Mouse (Mus musculus): Measurements from ENCODE around the gene Mobp.

DNA sequence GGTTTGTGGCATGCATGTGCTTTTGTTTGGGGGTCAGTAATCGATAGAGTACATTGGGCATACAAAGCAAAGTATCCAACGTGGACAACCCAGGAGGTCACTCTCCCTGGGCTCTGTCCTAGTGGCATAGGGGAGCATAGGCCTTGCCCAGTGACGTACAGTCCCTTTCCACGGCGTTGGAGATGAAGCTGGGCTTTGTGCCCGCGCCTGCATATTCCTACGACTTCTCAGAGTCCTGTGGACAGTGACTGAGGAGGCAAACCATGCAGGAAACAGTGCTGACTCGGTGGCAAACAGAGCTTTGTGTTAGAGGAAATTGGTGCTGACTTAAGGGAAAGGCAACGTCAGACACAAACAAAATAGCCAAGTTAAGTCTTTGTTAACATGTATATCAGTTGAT lies 20.2 kb upstream of the Mobp start:
- TF ChIP-seq CTCF (IDR thresholded peaks at IDR 0.05; ENCODE audit: extremely low read depth, insufficient read length, insufficient replicate concordance, low read depth, low read length) (no peak), POLR2A (IDR thresholded peaks at IDR 0.05; ENCODE audit: low read depth, low read length) (no peak)
